Mouse (Mus musculus) hindbrain, embryonic 12.5 days (tissue): ENCODE measurements around the gene Dusp15. TPM values are rescaled to one million over a fixed set of nuclear protein-coding genes. Genes with fewer than 3 reads are reported as not detected.
A peak's percentile ranks its signal among the peaks of the same experiment; 100 is the strongest.

Experiments used
- ATAC-seq: fragments of 200-750 bp; cut with Nextera tagmentation; 2 replicates; pipeline ENCODE4 v1.8.0; 2017; ENCODE audit warnings: moderate TSS enrichment; ENCODE audit not compliant: low FRiP score
- H3K27ac ChIP-seq: fragments of 300-500 bp; sonication (generic); 2 replicates; pipeline ENCODE4 v1.5.1; 2016; ENCODE audit warnings: mild to moderate bottlenecking
- H3K27me3 ChIP-seq: fragments of 300-500 bp; sonication (generic); 2 replicates; pipeline ENCODE4 v1.6.1; 2016; ENCODE audit warnings: mild to moderate bottlenecking
- H3K36me3 ChIP-seq: fragments of 300-500 bp; sonication (generic); 2 replicates; pipeline ENCODE4 v1.6.1; 2016; ENCODE audit warnings: mild to moderate bottlenecking
- H3K4me1 ChIP-seq: fragments of 300-500 bp; sonication (generic); 2 replicates; pipeline ENCODE4 v1.6.1; 2016
- H3K4me2 ChIP-seq: fragments of 300-500 bp; sonication (generic); replicated peaks from 2 replicates; pipeline ENCODE4 v1.6.1; 2016; ENCODE audit warnings: mild to moderate bottlenecking
- H3K4me3 ChIP-seq: fragments of 300-500 bp; sonication (generic); 2 replicates; pipeline ENCODE4 v1.5.1; 2016; ENCODE audit warnings: mild to moderate bottlenecking
- H3K9ac ChIP-seq: fragments of 300-500 bp; sonication (generic); 2 replicates; pipeline ENCODE4 v1.6.1; 2016; ENCODE audit warnings: mild to moderate bottlenecking, moderate library complexity
- H3K9me3 ChIP-seq: fragments of 300-500 bp; sonication (generic); replicated peaks from 2 replicates; pipeline ENCODE4 v1.6.1; 2016; ENCODE audit warnings: mild to moderate bottlenecking
- WGBS: fragments of 180-500 bp; shearing (Covaris S2); methylation state at CpG from one replicate; pipeline ENCODE4 v1.1.7; 2016; 5-methylcytosine and 5-hydroxymethylcytosine counted together
- polyA plus RNA-seq: library from polyadenylated mRNA; unstranded; fragments of >200 nt; fragmentation: Nextera tagmentation; extraction: Ambion mirVana; gene quantifications from 2 replicates; pipeline ENCODE4 v1.2.1, GENCODE M21; 2016

The Dusp15 gene
- polyA plus RNA-seq, 1 experiment from 2014 or later = 2.8 TPM

- no peak overlapping the region for H3K4me2 ChIP-seq
- WGBS = 52% methylated on average over 7 of the region's 7 CpGs
- no peak overlapping the region for H3K9ac ChIP-seq
- peaks cover 30% of the 10 kb centered on the region for H3K4me1 ChIP-seq
- no peak for ATAC-seq
- peaks cover 94% of the 10 kb centered on the region for H3K27me3 ChIP-seq
- no peaks in the 10 kb centered on the region for H3K9me3 ChIP-seq
- no peak overlapping the region for H3K27ac ChIP-seq
- H3K4me3 ChIP-seq = no peak overlapping the region
- no peaks in the 10 kb centered on the region for H3K36me3 ChIP-seq
These were observed 4.4 kb downstream of the Dusp15 start for GRCm38 (mm10) chr2:152947098-152947497.

GRCm38 (mm10) chr2:152944013-152944412 lies 7.5 kb downstream of the Dusp15 start:
- no peak overlapping the region for H3K9ac ChIP-seq
- no peak overlapping the region for H3K4me2 ChIP-seq
- H3K27ac ChIP-seq = no peak overlapping the region
- peaks cover 87% of the 10 kb centered on the region for H3K27me3 ChIP-seq
- WGBS = 59% methylated on average over 9 of the region's 9 CpGs
- H3K9me3 ChIP-seq = no peaks in the 10 kb centered on the region
- H3K36me3 ChIP-seq = no peaks in the 10 kb centered on the region
- H3K4me3 ChIP-seq = no peak overlapping the region
- no peak for ATAC-seq
- H3K4me1 ChIP-seq = peaks cover 14% of the 10 kb centered on the region

GRCm38 (mm10) chr2:152943568-152943967 lies 7.9 kb downstream of the Dusp15 start:
- 0 out of 2 replicates have a peak, but pooled peaks have one; percentile 20 for ATAC-seq
- 8% methylated on average over 8 of the region's 8 CpGs for WGBS
- Histone ChIP-seq H3K27ac (no peak overlapping the region), H3K4me1 (peaks cover 14% of the 10 kb centered on the region), H3K4me3 (peak overlapping the region; percentile 42), H3K9ac (peak overlapping the region; percentile 59), H3K4me2 (peak overlapping the region; percentile 92), H3K36me3 (no peaks in the 10 kb centered on the region), H3K9me3 (no peaks in the 10 kb centered on the region), H3K27me3 (peaks cover 87% of the 10 kb centered on the region)

- WGBS = under 1% methylated on average over 57 of the region's 65 CpGs
- H3K9me3 ChIP-seq = no peaks in the 10 kb centered on the region
- H3K9ac ChIP-seq = peak overlapping the region; percentile 59
- H3K27ac ChIP-seq = no peak overlapping the region
- peak overlapping the region; percentile 92 for H3K4me2 ChIP-seq
- H3K27me3 ChIP-seq = peaks cover 83% of the 10 kb centered on the region
- peaks cover 14% of the 10 kb centered on the region for H3K4me1 ChIP-seq
- no peak for ATAC-seq
- H3K4me3 ChIP-seq = peak overlapping the region; percentile 42
- no peaks in the 10 kb centered on the region for H3K36me3 ChIP-seq
These were observed 8.5 kb downstream of the Dusp15 start for GRCm38 (mm10) chr2:152942898-152943515.

- Histone ChIP-seq H3K9me3 (no peaks in the 10 kb centered on the region), H3K4me2 (no peak overlapping the region), H3K36me3 (no peaks in the 10 kb centered on the region), H3K27me3 (peaks cover 75% of the 10 kb centered on the region), H3K4me1 (peaks cover 13% of the 10 kb centered on the region), H3K9ac (no peak overlapping the region), H3K27ac (no peak overlapping the region), H3K4me3 (no peak overlapping the region)
- WGBS = 34% methylated on average over 7 of the region's 7 CpGs
- ATAC-seq = no peak
These were observed 9.7 kb downstream of the Dusp15 start for GRCm38 (mm10) chr2:152941776-152942175.

- Histone ChIP-seq H3K27me3 (peaks cover 74% of the 10 kb centered on the region), H3K4me1 (peaks cover 11% of the 10 kb centered on the region)
- ATAC-seq = no peak
These were observed 10.4 kb downstream of the Dusp15 start for GRCm38 (mm10) chr2:152941106-152941505.

GRCm38 (mm10) chr2:152939846-152940245 lies 11.7 kb downstream of the Dusp15 start:
- Histone ChIP-seq H3K27me3 (peaks cover 64% of the 10 kb centered on the region), H3K4me2 (no peak overlapping the region)
- 18% methylated on average over 4 of the region's 4 CpGs for WGBS

More at GRCm38 (mm10) chr2:152941106-152941505, 10.4 kb downstream of the Dusp15 start:
- no peak overlapping the region for H3K4me2 ChIP-seq
- H3K36me3 ChIP-seq = no peaks in the 10 kb centered on the region
- no peaks in the 10 kb centered on the region for H3K9me3 ChIP-seq
- no peak overlapping the region for H3K4me3 ChIP-seq
- H3K9ac ChIP-seq = no peak overlapping the region
- WGBS = 83% methylated on average over 6 of the region's 6 CpGs
- no peak overlapping the region for H3K27ac ChIP-seq

GRCm38 (mm10) chr2:152933614-152934013 lies 17.9 kb downstream of the Dusp15 start:
- H3K27me3 ChIP-seq = peaks cover 15% of the 10 kb centered on the region; the same call in 1 of the 2 replicates
- no peak for ATAC-seq

More at GRCm38 (mm10) chr2:152939846-152940245, 11.7 kb downstream of the Dusp15 start:
- no peak overlapping the region for H3K4me3 ChIP-seq
- no peak for ATAC-seq
- no peaks in the 10 kb centered on the region for H3K9me3 ChIP-seq
- H3K9ac ChIP-seq = no peak overlapping the region
- H3K27ac ChIP-seq = no peak overlapping the region
- no peaks in the 10 kb centered on the region for H3K36me3 ChIP-seq
- H3K4me1 ChIP-seq = peaks cover 11% of the 10 kb centered on the region

GRCm38 (mm10) chr2:152933048-152933447 lies 18.4 kb downstream of the Dusp15 start, which contains the start of gene Foxs1:
TSS of gene Foxs1 (minus strand) at chr2:152933208.
- H3K27ac ChIP-seq = no peak within 1 kb of the TSS
- peaks cover 9% of the 10 kb centered on the region; the same call in 1 of the 2 replicates for H3K4me1 ChIP-seq
- H3K4me3 ChIP-seq = no peak within 1 kb of the TSS
- peaks cover 13% of the 10 kb centered on the region; the same call in 1 of the 2 replicates for H3K27me3 ChIP-seq
- no peak for ATAC-seq
- 36% methylated on average over 9 of the region's 9 CpGs for WGBS
- H3K9ac ChIP-seq = no peak within 1 kb of the TSS
- no peaks in the 10 kb centered on the region for H3K36me3 ChIP-seq
- H3K9me3 ChIP-seq = no peaks in the 10 kb centered on the region
- no peak within 1 kb of the TSS for H3K4me2 ChIP-seq

More at GRCm38 (mm10) chr2:152933614-152934013, 17.9 kb downstream of the Dusp15 start:
- H3K9ac ChIP-seq = no peak overlapping the region
- no peak overlapping the region for H3K4me2 ChIP-seq
- H3K36me3 ChIP-seq = no peaks in the 10 kb centered on the region
- H3K4me3 ChIP-seq = no peak overlapping the region
- H3K27ac ChIP-seq = no peak overlapping the region
- H3K9me3 ChIP-seq = no peaks in the 10 kb centered on the region
- 37% methylated on average over 5 of the region's 5 CpGs for WGBS
- peaks cover 9% of the 10 kb centered on the region; the same call in 1 of the 2 replicates for H3K4me1 ChIP-seq

- no peak for ATAC-seq
- Histone ChIP-seq H3K27me3 (peaks cover 11% of the 10 kb centered on the region; the same call in 1 of the 2 replicates), H3K27ac (no peak overlapping the region), H3K4me3 (no peak overlapping the region), H3K4me2 (no peak overlapping the region), H3K9me3 (no peaks in the 10 kb centered on the region), H3K36me3 (no peaks in the 10 kb centered on the region), H3K4me1 (peaks cover 14% of the 10 kb centered on the region), H3K9ac (no peak overlapping the region)
- WGBS = 74% methylated on average over 10 of the region's 12 CpGs
These were observed 19.9 kb downstream of the Dusp15 start for GRCm38 (mm10) chr2:152931456-152932160.

- no peaks in the 10 kb centered on the region for H3K36me3 ChIP-seq
- 53% methylated on average over 2 of the region's 2 CpGs for WGBS
- H3K4me3 ChIP-seq = no peak overlapping the region
- no peak overlapping the region for H3K9ac ChIP-seq
- no peak for ATAC-seq
- H3K4me1 ChIP-seq = peaks cover 22% of the 10 kb centered on the region
- no peak overlapping the region for H3K27ac ChIP-seq
- H3K9me3 ChIP-seq = no peaks in the 10 kb centered on the region
- H3K27me3 ChIP-seq = peaks cover 5% of the 10 kb centered on the region; the same call in 1 of the 2 replicates
- no peak overlapping the region for H3K4me2 ChIP-seq
These were observed 21.2 kb downstream of the Dusp15 start for GRCm38 (mm10) chr2:152930276-152930675.

- Histone ChIP-seq H3K4me2 (no peak overlapping the region), H3K27me3 (peaks cover 5% of the 10 kb centered on the region; the same call in 1 of the 2 replicates), H3K4me1 (peaks cover 25% of the 10 kb centered on the region), H3K9me3 (no peaks in the 10 kb centered on the region), H3K9ac (no peak overlapping the region), H3K4me3 (no peak overlapping the region), H3K27ac (no peak overlapping the region), H3K36me3 (no peaks in the 10 kb centered on the region)
- no peak for ATAC-seq
- 66% methylated on average over 3 of the region's 3 CpGs for WGBS
These were observed 22.5 kb downstream of the Dusp15 start for GRCm38 (mm10) chr2:152928988-152929370.
